Mouse (Mus musculus) liver, embryonic 14.5 days (tissue): ENCODE measurements around the gene Zfp747. TPM values are rescaled to one million over a fixed set of nuclear protein-coding genes. Genes with fewer than 3 reads are reported as not detected.
"Not testable (repeated sequence)": the region's sequence is repeated elsewhere in the genome, so short reads cannot be mapped to it uniquely, and the experiment has no call there.

ENCODE experiments used
- ATAC-seq: fragments of 200-750 bp; cut with Nextera tagmentation; 2 replicates; pipeline ENCODE4 v1.8.0; 2017; ENCODE audit warnings: moderate number of reproducible peaks, mild to moderate bottlenecking, moderate library complexity; ENCODE audit not compliant: insufficient read depth
- DNase-seq, 3 experiments: peaks; one replicate each; pipeline ENCODE4 v3.0.0-alpha.2; 2012 to 2013; ENCODE audit warnings: low read depth in 3 of 3, low spot score in 3 of 3
- H3K27ac ChIP-seq: fragments of 300-500 bp; sonication (generic); 2 replicates; pipeline ENCODE4 v1.5.1; 2014; ENCODE audit warnings: moderate library complexity, mild to moderate bottlenecking, control low read depth, inconsistent platforms
- H3K27me3 ChIP-seq: fragments of 300-500 bp; sonication (generic); 2 replicates; pipeline ENCODE4 v1.6.1; 2014; ENCODE audit warnings: mild to moderate bottlenecking, low read length, moderate library complexity; ENCODE audit not compliant: control insufficient read depth, insufficient read depth
- H3K36me3 ChIP-seq: fragments of 300-500 bp; sonication (generic); replicated peaks from 2 replicates; pipeline ENCODE4 v1.6.1; 2014; ENCODE audit warnings: low read depth; ENCODE audit not compliant: control insufficient read depth, insufficient read depth
- H3K4me1 ChIP-seq, 2 experiments: fragments of 200-500 bp in 1 of 2; fragments of 300-500 bp in 1 of 2; sonication (generic) in 1 of 2; replicated peaks; 2 replicates each; pipeline ENCODE4 v1.6.1; 2012 to 2014; ENCODE audit warnings: antibody characterized with exemption in 1 of 2, inconsistent platforms in 1 of 2, low read length in 1 of 2; ENCODE audit not compliant: control insufficient read depth in 2 of 2, insufficient read depth in 2 of 2
- H3K4me2 ChIP-seq: fragments of 300-500 bp; sonication (generic); 2 replicates; pipeline ENCODE4 v1.6.1; 2014; ENCODE audit warnings: low read depth, mild to moderate bottlenecking, control low read depth, moderate library complexity
- H3K4me3 ChIP-seq, 2 experiments: fragments of 200-500 bp in 1 of 2; fragments of 300-500 bp in 1 of 2; sonication (generic) in 1 of 2; 2 replicates each; pipeline ENCODE4 v1.5.1; 2012 to 2014; ENCODE audit warnings: low read depth in 2 of 2, low read length in 2 of 2, mild to moderate bottlenecking in 2 of 2, control low read depth in 1 of 2, inconsistent platforms in 1 of 2, moderate library complexity in 1 of 2; ENCODE audit not compliant: insufficient read depth in 1 of 2
- H3K9ac ChIP-seq: fragments of 300-500 bp; sonication (generic); replicated peaks from 2 replicates; pipeline ENCODE4 v1.6.1; 2014; ENCODE audit warnings: mild to moderate bottlenecking, control low read depth, moderate library complexity
- H3K9me3 ChIP-seq: fragments of 300-500 bp; sonication (generic); 2 replicates; pipeline ENCODE4 v1.6.1; 2016; ENCODE audit warnings: low read length, mixed read lengths; ENCODE audit not compliant: control insufficient read depth
- CTCF ChIP-seq: IDR thresholded peaks from 2 replicates; pipeline ENCODE4 v1.5.1; 2016; ENCODE audit warnings: antibody characterized with exemption, low read depth, control low read depth
- EP300 ChIP-seq: IDR thresholded peaks from 2 replicates; pipeline ENCODE4 v1.6.1; 2016; ENCODE audit warnings: antibody characterized with exemption, low read depth
- WGBS: fragments of 180-500 bp; shearing (Covaris S2); extraction: QIAGEN DNeasy Blood & Tissue Kit; methylation state at CpG from one replicate; pipeline ENCODE4 v1.1.7; 2014; ENCODE audit not compliant: insufficient replicate concordance; 5-methylcytosine and 5-hydroxymethylcytosine counted together
- polyA plus RNA-seq, 2 experiments: library from polyadenylated mRNA; depleted of rRNA in 1 of 2; stranded (reverse) in 1 of 2; unstranded in 1 of 2; fragments of >200 nt; fragmentation: Nextera tagmentation in 1 of 2; extraction: Ambion mirVana in 1 of 2; gene quantifications; 2 replicates each; pipeline versions ENCODE4 v1.2.1 to v1.2.3; 2012 to 2014

Zfp747 gene
- polyA plus RNA-seq, 2 experiments = 1.2 to 1.9 TPM

GRCm38 (mm10) chr7:127386641-127387392, 11.0 kb upstream of the Zfp747 start, which contains the start of gene 9130019O22Rik:
Gene 9130019O22Rik, minus strand, starts transcription at chr7:127387166.
- DNase-seq = peak; percentile 84 to 88 (median 86)
- Histone ChIP-seq H3K4me1 (peaks cover 0 to 4% of the 10 kb centered on the region in 2 experiments; a peak in 1 of 4 replicates), H3K4me2 (peak within 1 kb of the TSS; percentile 89), H3K9ac (peak within 1 kb of the TSS; percentile 86), H3K9me3 (no peaks in the 10 kb centered on the region), H3K36me3 (peaks cover 4% of the 10 kb centered on the region), H3K27me3 (no peaks in the 10 kb centered on the region), H3K27ac (no peak within 1 kb of the TSS), H3K4me3 (peak within 1 kb of the TSS; percentile 62 to 66)
- WGBS = 8% methylated on average over 38 of the region's 38 CpGs
- ATAC-seq = peak; percentile 87
- no peak for TF ChIP-seq CTCF
- no peak for TF ChIP-seq EP300

- DNase-seq, ATAC-seq: not testable (repeated sequence)
- WGBS = 79% methylated on average over 4 of the region's 4 CpGs
Observed at GRCm38 (mm10) chr7:127385560-127385959, 9.7 kb upstream of the Zfp747 start.

GRCm38 (mm10) chr7:127378310-127378921, 2.6 kb upstream of the Zfp747 start:
- no peak overlapping the region for H3K27ac ChIP-seq
- DNase-seq = no peak
- H3K4me2 ChIP-seq = no peak overlapping the region
- no peak overlapping the region for H3K9ac ChIP-seq
- no peak for ATAC-seq
- WGBS = 28% methylated on average over 6 of the region's 6 CpGs
- H3K4me3 ChIP-seq = no peak overlapping the region
- peaks cover 6 to 15% of the 10 kb centered on the region in 2 experiments for H3K4me1 ChIP-seq
- no peaks in the 10 kb centered on the region for H3K27me3 ChIP-seq
- H3K36me3 ChIP-seq = no peaks in the 10 kb centered on the region
- TF ChIP-seq EP300 (no peak), CTCF (no peak)
- H3K9me3 ChIP-seq = no peaks in the 10 kb centered on the region

More at GRCm38 (mm10) chr7:127385560-127385959, 9.7 kb upstream of the Zfp747 start:
- not testable (repeated sequence) for H3K27ac ChIP-seq, H3K4me3 ChIP-seq, H3K9me3 ChIP-seq, H3K36me3 ChIP-seq, H3K4me1 ChIP-seq, H3K4me2 ChIP-seq, H3K9ac ChIP-seq, H3K27me3 ChIP-seq

- H3K4me1 ChIP-seq, H3K27ac ChIP-seq, H3K27me3 ChIP-seq, ATAC-seq, H3K9me3 ChIP-seq, DNase-seq, H3K4me2 ChIP-seq, H3K9ac ChIP-seq, H3K36me3 ChIP-seq, H3K4me3 ChIP-seq: not testable (repeated sequence)
- TF ChIP-seq CTCF = peak; percentile 55
- WGBS = 68% methylated on average over 3 of the region's 3 CpGs
Observed at GRCm38 (mm10) chr7:127371870-127372269, 4.0 kb downstream of the Zfp747 start.

GRCm38 (mm10) chr7:127371213-127371612, 4.6 kb downstream of the Zfp747 start:
- 17% methylated on average over 2 of the region's 2 CpGs for WGBS
- H3K27me3 ChIP-seq = no peaks in the 10 kb centered on the region
- no peak overlapping the region for H3K27ac ChIP-seq
- no peak overlapping the region for H3K4me2 ChIP-seq
- no peak overlapping the region for H3K4me3 ChIP-seq
- no peaks in the 10 kb centered on the region for H3K9me3 ChIP-seq
- ATAC-seq (no peak), DNase-seq (no peak)
- no peak overlapping the region for H3K9ac ChIP-seq
- no peaks in the 10 kb centered on the region for H3K36me3 ChIP-seq
- TF ChIP-seq EP300 (no peak), CTCF (no peak)
- peaks cover 0 to 4% of the 10 kb centered on the region in 2 experiments; a peak in 2 of 4 replicates for H3K4me1 ChIP-seq
